Mouse (Mus musculus): ENCODE data around the gene Kcnk10.

- no peak for TF ChIP-seq CTCF (conservative IDR thresholded peaks at IDR 0.05 in 1 of 2, IDR thresholded peaks at IDR 0.05 in 1 of 2; ENCODE audit: low read depth in 2 of 2, low read length in 2 of 2)
- TF ChIP-seq RAD21 (IDR thresholded peaks at IDR 0.05; ENCODE audit: low read depth, low read length): no peak
- TF ChIP-seq USF1 (IDR thresholded peaks at IDR 0.05; ENCODE audit: low read depth, low read length): no peak
- TF ChIP-seq MAX (IDR thresholded peaks at IDR 0.05; ENCODE audit: low read length): no peak
- no peak for TF ChIP-seq HCFC1 (IDR thresholded peaks at IDR 0.05; ENCODE audit: low read depth, low read length)
- TF ChIP-seq JUND (conservative IDR thresholded peaks at IDR 0.05; ENCODE audit: low read depth, low read length): no peak
- no peak for TF ChIP-seq POLR2A (IDR thresholded peaks at IDR 0.05; ENCODE audit: low read depth, low read length)
- TF ChIP-seq CHD2 (IDR thresholded peaks at IDR 0.05; ENCODE audit: low read length): no peak
- no peak for TF ChIP-seq ZMIZ1 (IDR thresholded peaks at IDR 0.05; ENCODE audit: low read depth, low read length)
- no peak for TF ChIP-seq NRF1 (IDR thresholded peaks at IDR 0.05; ENCODE audit: low read depth, low read length)
- TF ChIP-seq E2F4 (IDR thresholded peaks at IDR 0.05; ENCODE audit: insufficient replicate concordance, low read depth, low read length): no peak
- TF ChIP-seq ZNF384 (IDR thresholded peaks at IDR 0.05; ENCODE audit: low read depth, low read length): no peak
Observed at GRCm38 (mm10) chr12:98614910-98615508, 36.9 kb upstream of the Kcnk10 start.

Measured in CH12.LX (cell line).